Mouse (Mus musculus) myocyte (in vitro differentiated cells): ENCODE measurements around the gene Lrrc8a. TPM values are rescaled to one million over a fixed set of nuclear protein-coding genes. Genes with fewer than 3 reads are reported as not detected.

Experiments
- H3K27me3 ChIP-seq: one replicate; pipeline ENCODE4 v1.6.1; 2011; ENCODE audit not compliant: control insufficient read depth, insufficient read depth, insufficient read length
- H3K36me3 ChIP-seq: one replicate; pipeline ENCODE4 v1.6.1; 2011; ENCODE audit not compliant: control insufficient read depth, insufficient read depth
- H3K4me2 ChIP-seq: one replicate; pipeline ENCODE4 v1.6.1; 2011; ENCODE audit warnings: low read depth, control low read depth
- H3K4me3 ChIP-seq: one replicate; pipeline ENCODE4 v1.5.1; 2011; ENCODE audit warnings: mild to moderate bottlenecking, control low read depth, moderate library complexity
- H3K79me2 ChIP-seq: one replicate; pipeline ENCODE4 v1.6.1; 2011; ENCODE audit not compliant: control insufficient read depth, insufficient read depth
- H3ac ChIP-seq: one replicate; pipeline ENCODE4 v1.6.1; 2011; ENCODE audit not compliant: control insufficient read depth, insufficient read length
- CEBPB ChIP-seq: IDR thresholded peaks from 2 replicates; pipeline ENCODE4 v1.6.1; 2011; ENCODE audit warnings: mild to moderate bottlenecking, moderate library complexity; ENCODE audit not compliant: poor library complexity, insufficient read depth, severe bottlenecking
- E2F4 ChIP-seq: IDR thresholded peaks from one replicate; pipeline ENCODE4 v1.6.1; 2011; ENCODE audit warnings: mild to moderate bottlenecking, control low read depth, moderate library complexity; ENCODE audit not compliant: insufficient read depth
- MAX ChIP-seq: IDR thresholded peaks from one replicate; pipeline ENCODE4 v1.6.1; 2011; ENCODE audit warnings: low read depth, mild to moderate bottlenecking, control low read depth
- MYOD1 ChIP-seq, 3 experiments: IDR thresholded peaks; one replicate each; pipeline ENCODE4 v1.6.1; 2011; ENCODE audit warnings: control low read depth in 2 of 3, low read depth in 2 of 3, mild to moderate bottlenecking in 2 of 3, moderate library complexity in 1 of 3; ENCODE audit not compliant: insufficient read length in 2 of 3, control insufficient read depth in 1 of 3
- MYOG ChIP-seq, 3 experiments: IDR thresholded peaks; one replicate each; pipeline ENCODE4 v1.6.1; 2011; ENCODE audit warnings: control low read depth in 2 of 3, low read depth in 2 of 3, mild to moderate bottlenecking in 2 of 3; ENCODE audit not compliant: insufficient read length in 2 of 3, control insufficient read depth in 1 of 3, insufficient read depth in 1 of 3
- POLR2A ChIP-seq: IDR thresholded peaks from one replicate; pipeline ENCODE4 v1.6.1; 2011; ENCODE audit warnings: low read depth, mild to moderate bottlenecking, control low read depth, moderate library complexity; ENCODE audit not compliant: insufficient read length
- POLR2AphosphoS2 ChIP-seq: IDR thresholded peaks from one replicate; pipeline ENCODE4 v1.6.1; 2011; ENCODE audit warnings: low read depth, control low read depth; ENCODE audit not compliant: insufficient read length
- REST ChIP-seq: IDR thresholded peaks from one replicate; pipeline ENCODE4 v1.6.1; 2011; ENCODE audit warnings: mild to moderate bottlenecking, control low read depth, moderate library complexity; ENCODE audit not compliant: insufficient read depth, insufficient read length
- SRF ChIP-seq: IDR thresholded peaks from one replicate; pipeline ENCODE4 v1.6.1; 2011; ENCODE audit warnings: low read depth; ENCODE audit not compliant: control insufficient read depth, insufficient read length
- TCF12 ChIP-seq: IDR thresholded peaks from one replicate; pipeline ENCODE4 v1.6.1; 2011; ENCODE audit warnings: mild to moderate bottlenecking, control low read depth; ENCODE audit not compliant: poor library complexity, insufficient read depth, severe bottlenecking
- TCF3 ChIP-seq: IDR thresholded peaks from one replicate; pipeline ENCODE4 v1.6.1; 2011; ENCODE audit warnings: low read depth, control low read depth; ENCODE audit not compliant: insufficient read length
- USF1 ChIP-seq: IDR thresholded peaks from one replicate; pipeline ENCODE4 v1.6.1; 2011; ENCODE audit warnings: low read depth, mild to moderate bottlenecking, control low read depth, moderate library complexity
- polyA plus RNA-seq: library from polyadenylated mRNA; unstranded; fragments of >200 nt; fragmentation: generic; extraction: Trizol; gene quantifications from one replicate; pipeline ENCODE4 v1.2.1, GENCODE M21; 2012; ENCODE audit warnings: missing spikeins

Gene Lrrc8a
- polyA plus RNA-seq, 1 experiment = 22.6 TPM

- Histone ChIP-seq H3K4me2 (no peak overlapping the region), H3K4me3 (no peak overlapping the region), H3K79me2 (peaks cover 86% of the 10 kb centered on the region), H3ac (no peak overlapping the region), H3K36me3 (peaks cover 22% of the 10 kb centered on the region), H3K27me3 (no peaks in the 10 kb centered on the region)
- TF ChIP-seq POLR2AphosphoS2 = no peak
- TF ChIP-seq E2F4 = no peak
- TF ChIP-seq MYOG (IDR thresholded peaks at IDR 0.05; ENCODE audit: control insufficient read depth in 1 of 3, insufficient read depth in 1 of 3, insufficient read length in 2 of 3, low read depth in 2 of 3) = no peak
- no peak for TF ChIP-seq USF1
- TF ChIP-seq TCF3 = no peak
- no peak for TF ChIP-seq SRF
- TF ChIP-seq TCF12 = no peak
- TF ChIP-seq MAX = no peak
- no peak for TF ChIP-seq CEBPB
- TF ChIP-seq POLR2A = no peak
- no peak for TF ChIP-seq MYOD1 (IDR thresholded peaks at IDR 0.05; ENCODE audit: control insufficient read depth in 1 of 3, insufficient read length in 2 of 3, low read depth in 2 of 3)
- no peak for TF ChIP-seq REST
Observed at GRCm38 (mm10) chr2:30249182-30249581, 11.7 kb downstream of the Lrrc8a start.

- Histone ChIP-seq H3K4me3 (no peak overlapping the region), H3K36me3 (peaks cover 26% of the 10 kb centered on the region), H3ac (no peak overlapping the region), H3K4me2 (no peak overlapping the region), H3K27me3 (no peaks in the 10 kb centered on the region), H3K79me2 (peaks cover 75% of the 10 kb centered on the region)
- no peak for TF ChIP-seq MAX
Observed at GRCm38 (mm10) chr2:30250166-30251128, 12.9 kb downstream of the Lrrc8a start.

GRCm38 (mm10) chr2:30251417-30252104, 14.0 kb downstream of the Lrrc8a start:
- no peak overlapping the region for H3ac ChIP-seq
- H3K4me3 ChIP-seq = no peak overlapping the region
- no peaks in the 10 kb centered on the region for H3K27me3 ChIP-seq
- H3K36me3 ChIP-seq = peaks cover 31% of the 10 kb centered on the region
- TF ChIP-seq MYOG (IDR thresholded peaks at IDR 0.05; ENCODE audit: control insufficient read depth in 1 of 3, insufficient read depth in 1 of 3, insufficient read length in 2 of 3, low read depth in 2 of 3) (peak in 1 of 3 experiments; percentile 2), POLR2A (no peak)
- H3K79me2 ChIP-seq = peaks cover 64% of the 10 kb centered on the region
- H3K4me2 ChIP-seq = peak overlapping the region; percentile 60

- no peak for TF ChIP-seq USF1
- TF ChIP-seq TCF3 = no peak
- TF ChIP-seq CEBPB = no peak
- TF ChIP-seq MYOG (IDR thresholded peaks at IDR 0.05; ENCODE audit: control insufficient read depth in 1 of 3, insufficient read depth in 1 of 3, insufficient read length in 2 of 3, low read depth in 2 of 3) = peak in 1 of 3 experiments; percentile 62
- peak in 1 of 3 experiments; percentile 82 for TF ChIP-seq MYOD1 (IDR thresholded peaks at IDR 0.05; ENCODE audit: control insufficient read depth in 1 of 3, insufficient read length in 2 of 3, low read depth in 2 of 3)
- no peaks in the 10 kb centered on the region for H3K27me3 ChIP-seq
- no peak overlapping the region for H3K4me3 ChIP-seq
- peaks cover 40% of the 10 kb centered on the region for H3K36me3 ChIP-seq
- H3K4me2 ChIP-seq = peak overlapping the region; percentile 60
- H3ac ChIP-seq = no peak overlapping the region
- peaks cover 56% of the 10 kb centered on the region for H3K79me2 ChIP-seq
Observed at GRCm38 (mm10) chr2:30252521-30252920, 15.0 kb downstream of the Lrrc8a start.

GRCm38 (mm10) chr2:30253809-30254208, 16.3 kb downstream of the Lrrc8a start:
- Histone ChIP-seq H3ac (no peak overlapping the region), H3K27me3 (no peaks in the 10 kb centered on the region), H3K79me2 (peaks cover 53% of the 10 kb centered on the region), H3K4me2 (no peak overlapping the region), H3K4me3 (no peak overlapping the region), H3K36me3 (peaks cover 30% of the 10 kb centered on the region)
- TF ChIP-seq MYOG (IDR thresholded peaks at IDR 0.05; ENCODE audit: control insufficient read depth in 1 of 3, insufficient read depth in 1 of 3, insufficient read length in 2 of 3, low read depth in 2 of 3) (no peak), USF1 (no peak), TCF3 (no peak), POLR2A (no peak), POLR2AphosphoS2 (no peak), MAX (no peak), TCF12 (no peak)
